Mouse (Mus musculus) cerebellum, adult 9-10 months (tissue): ENCODE measurements at regions not wholly inside any gene's neighbourhood (a gene's known extent, or its start where the extent isn't known, plus 50 kb on each side); places are given as distances from the start of the nearest gene placed in this dataset.
A peak's percentile ranks its signal among the peaks of the same experiment; 100 is the strongest.

Experiments
- DNase-seq: peaks from one replicate; pipeline ENCODE4 v3.0.0; 2022

GRCm38 (mm10) chr2:137821344-137821916 lies 434.9 kb upstream of the Btbd3 start:
- no peak for DNase-seq

- no peak for DNase-seq
These were observed 441.4 kb upstream of the Btbd3 start for GRCm38 (mm10) chr2:137814945-137815344.

DNA sequence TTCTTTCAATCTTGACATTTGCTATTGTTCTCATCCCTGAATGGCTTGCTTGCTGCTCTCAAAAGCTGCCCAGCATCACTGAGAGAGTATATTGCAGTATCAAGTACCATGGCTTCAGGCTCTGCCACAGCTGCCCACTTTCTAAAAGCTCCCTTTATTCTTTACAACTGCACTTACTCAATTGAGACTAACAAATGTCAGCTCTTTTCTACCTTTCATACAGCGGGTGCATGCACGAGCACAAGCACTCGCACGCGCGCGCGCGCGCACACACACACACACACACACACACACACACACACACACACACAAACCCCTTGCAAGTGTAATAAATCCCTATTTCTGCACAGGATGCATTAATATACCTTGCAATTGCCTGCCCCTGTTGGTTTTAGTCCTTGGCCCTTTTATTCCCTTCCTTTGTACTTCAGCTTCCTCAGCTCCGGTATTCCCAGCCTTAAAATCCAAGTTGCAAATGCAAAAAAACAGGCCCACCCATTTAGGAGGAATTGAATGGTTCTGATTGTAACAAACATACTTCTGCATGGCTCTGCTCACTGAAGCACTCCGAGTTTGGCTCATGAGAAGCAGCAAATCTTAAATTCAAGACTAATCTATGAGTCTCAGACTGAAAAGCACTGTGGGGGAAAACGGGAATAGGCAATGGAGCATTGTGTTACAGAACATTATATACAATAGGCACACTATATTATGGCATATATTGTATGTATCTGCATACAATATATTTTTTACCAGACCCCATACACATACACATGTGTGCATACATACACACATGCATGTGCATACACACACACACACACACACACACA lies 447.7 kb upstream of the Btbd3 start:
- no peak for DNase-seq

- no peak for DNase-seq
These were observed 448.6 kb upstream of the Btbd3 start for GRCm38 (mm10) chr2:137807594-137808295.

GRCm38 (mm10) chr2:137794841-137795240 lies 461.5 kb upstream of the Btbd3 start:
- DNase-seq: no peak

DNA sequence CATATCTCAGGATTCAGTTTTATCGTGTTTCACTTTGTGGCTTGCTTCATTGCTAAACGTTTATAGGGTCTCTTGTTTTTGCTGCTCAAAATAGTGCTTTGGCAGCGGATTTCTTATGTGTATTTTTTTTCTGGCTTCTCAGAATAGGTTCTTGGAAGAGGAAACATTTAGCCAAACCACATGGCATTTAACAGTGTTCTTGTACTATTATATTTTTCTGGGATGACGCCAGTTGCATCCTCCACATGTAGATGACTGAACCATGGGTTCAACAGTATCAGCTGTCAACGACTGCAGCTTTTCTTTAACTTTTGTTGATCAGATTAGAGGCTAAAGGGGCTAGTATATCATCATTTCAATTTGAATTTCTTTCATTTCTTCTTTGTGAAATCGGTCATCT lies 472.3 kb upstream of the Btbd3 start:
- no peak for DNase-seq

DNA sequence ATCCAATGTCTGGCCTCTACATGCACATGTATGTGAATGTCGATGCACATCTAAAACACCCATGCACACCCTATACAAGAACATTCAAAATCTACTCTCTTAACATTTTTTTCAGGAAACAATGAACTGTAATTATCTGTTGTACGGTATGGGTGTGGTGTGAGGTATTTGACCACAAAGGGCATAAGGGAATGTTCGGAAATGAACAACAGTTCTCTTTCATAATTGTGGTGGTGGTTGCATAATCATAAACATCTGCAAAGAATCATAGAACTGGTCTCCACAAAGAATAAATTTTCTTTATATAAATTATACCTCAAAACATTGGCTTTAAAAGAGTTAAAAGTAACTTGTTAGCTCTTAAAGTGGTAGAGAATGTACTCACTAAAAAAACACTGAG lies 478.9 kb upstream of the Btbd3 start:
- DNase-seq: no peak

GRCm38 (mm10) chr2:137764785-137765184 lies 491.6 kb upstream of the Btbd3 start:
- DNase-seq: no peak

GRCm38 (mm10) chr2:137759455-137759854 lies 496.9 kb upstream of the Btbd3 start:
- DNase-seq: no peak

- DNase-seq: no peak
These were observed 498.0 kb upstream of the Btbd3 start for GRCm38 (mm10) chr2:137758389-137758788.

DNA sequence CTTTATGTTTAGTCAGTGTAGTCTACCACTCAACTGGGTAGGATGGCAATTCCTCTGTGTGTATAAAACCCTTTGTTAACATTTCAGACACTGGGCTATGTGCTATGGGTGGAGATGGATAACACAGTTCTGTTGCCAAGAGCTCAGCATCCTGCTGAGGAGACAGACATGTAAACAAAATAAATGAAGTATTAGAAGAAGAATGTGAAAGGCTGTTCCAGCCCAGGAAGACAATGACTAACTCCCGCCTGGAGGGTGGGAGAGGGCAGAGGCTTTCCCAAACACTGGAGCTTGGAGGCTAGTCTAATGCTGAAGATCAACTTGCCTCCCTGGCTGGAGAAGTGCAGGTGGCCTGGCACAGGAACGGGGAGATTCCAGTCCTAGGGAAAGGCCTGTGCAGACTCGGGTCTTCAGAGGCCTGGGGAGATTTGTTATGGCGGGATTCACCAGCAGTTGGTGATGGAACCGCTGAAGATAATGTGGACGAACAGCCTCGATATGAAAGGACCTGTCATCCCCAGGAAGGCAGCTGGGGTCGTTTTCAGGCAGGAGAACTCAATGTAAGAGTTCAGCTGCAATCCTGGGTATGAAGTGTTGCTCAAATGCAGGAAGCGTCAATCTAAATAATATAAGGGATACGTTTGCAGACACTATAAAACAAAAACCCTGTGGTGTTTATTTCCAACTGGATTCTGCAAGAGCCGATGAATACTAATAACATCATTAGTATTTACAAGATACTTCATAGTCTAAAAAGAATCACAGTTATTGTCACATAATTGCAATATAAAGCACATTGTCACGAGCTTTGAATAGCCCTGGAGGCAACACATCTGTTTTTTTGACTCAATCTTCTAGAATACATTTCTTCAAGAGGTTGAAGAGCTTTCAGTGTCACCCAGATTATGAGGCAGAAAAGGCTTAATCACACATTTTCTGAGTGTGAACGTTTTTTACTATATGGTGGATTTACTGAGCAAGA lies 498.8 kb upstream of the Btbd3 start:
- DNase-seq: no peak

GRCm38 (mm10) chr2:137756220-137756619 lies 500.1 kb upstream of the Btbd3 start:
- DNase-seq: no peak

- DNase-seq: no peak
These were observed 501.9 kb upstream of the Btbd3 start for GRCm38 (mm10) chr2:137754481-137754880.

DNA sequence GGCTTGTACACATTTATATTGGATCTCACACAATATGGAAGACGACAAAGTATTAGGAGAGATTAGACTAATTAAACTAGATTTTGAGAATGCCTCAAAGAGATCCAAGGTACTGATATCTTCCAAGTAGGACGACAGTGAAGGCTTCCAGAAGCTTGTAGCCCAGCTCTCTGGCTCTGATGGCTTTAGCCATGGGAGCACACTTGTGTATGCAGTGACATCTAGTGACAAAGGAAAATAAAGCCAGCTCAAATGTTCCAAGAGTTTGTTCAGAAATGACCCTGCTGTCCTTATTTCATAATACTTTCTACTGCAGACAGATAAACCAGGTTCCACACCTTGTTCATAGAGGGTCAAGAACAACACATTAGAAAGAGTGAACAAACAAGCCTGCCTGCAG lies 524.0 kb upstream of the Btbd3 start:
- peak; percentile 40 for DNase-seq

DNA sequence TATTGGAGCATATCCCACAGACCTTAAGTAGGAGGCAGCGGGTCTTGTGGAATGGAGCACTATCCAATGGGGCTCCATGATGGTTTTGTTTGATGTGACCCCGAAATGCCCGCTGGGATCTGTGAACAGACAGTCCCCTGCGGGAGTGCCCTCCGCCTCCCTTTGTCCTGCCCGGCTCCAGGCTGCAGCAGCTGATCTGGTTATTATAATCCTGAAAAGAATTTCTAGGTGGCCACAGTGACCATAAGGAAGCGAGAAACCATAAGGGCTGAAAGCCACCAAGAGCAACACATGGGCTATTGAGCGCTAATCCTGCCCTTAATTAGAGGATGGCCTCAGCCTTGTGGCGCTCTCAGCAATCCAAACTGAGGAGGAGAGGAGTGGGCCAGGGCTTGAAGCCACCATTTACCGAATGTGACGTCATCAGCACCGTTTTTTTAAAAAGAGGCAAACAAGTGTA lies 525.9 kb upstream of the Btbd3 start:
- DNase-seq: peak; percentile 16

GRCm38 (mm10) chr2:137729871-137730270 lies 526.5 kb upstream of the Btbd3 start:
- DNase-seq: peak; percentile 69

- no peak for DNase-seq
These were observed 527.2 kb upstream of the Btbd3 start for GRCm38 (mm10) chr2:137729207-137729606.

GRCm38 (mm10) chr2:137723651-137724050 lies 532.7 kb upstream of the Btbd3 start:
- DNase-seq: no peak

GRCm38 (mm10) chr2:137721767-137722424 lies 534.5 kb upstream of the Btbd3 start:
- no peak for DNase-seq

DNA sequence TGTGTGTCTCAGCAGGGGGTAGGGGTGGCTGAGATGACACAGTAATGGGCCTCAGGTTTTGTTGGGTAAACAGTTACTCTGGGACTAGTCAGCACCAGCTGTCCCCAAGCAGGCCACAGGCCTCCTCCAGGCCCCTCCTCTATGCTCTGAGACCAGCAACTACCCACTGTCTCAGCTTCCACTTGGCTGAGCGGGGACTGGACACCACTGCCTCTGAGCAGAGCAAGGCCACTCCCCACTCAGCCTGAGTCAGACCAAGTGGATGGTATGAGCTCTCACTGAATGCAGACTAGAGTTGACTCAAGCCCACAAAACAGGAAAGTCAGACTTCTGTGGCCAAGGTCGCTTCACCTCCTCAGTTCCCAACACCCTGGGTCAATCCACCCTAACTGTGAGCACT lies 540.5 kb upstream of the Btbd3 start:
- DNase-seq: no peak

DNA sequence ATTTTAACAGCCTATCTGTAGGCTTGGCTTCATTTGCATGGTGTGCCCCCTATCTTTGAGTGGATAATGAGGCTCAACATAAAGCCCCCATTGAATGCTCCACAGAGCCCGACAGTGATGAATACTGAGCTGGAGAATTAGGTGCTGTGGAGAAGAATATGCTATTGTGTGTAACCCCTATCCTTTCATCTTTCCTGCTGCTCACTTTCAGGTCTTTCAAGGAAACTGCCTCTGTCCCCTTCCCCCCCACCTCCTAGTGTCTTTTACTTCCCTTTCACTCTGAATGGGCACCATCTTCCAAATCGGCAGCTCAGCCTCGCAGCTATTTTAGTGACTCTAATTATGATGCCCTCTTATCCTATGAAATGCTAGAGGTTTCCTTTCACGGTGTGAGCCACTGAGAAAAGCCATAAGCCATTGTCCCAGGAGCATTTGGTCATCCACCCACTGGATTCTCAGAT lies 549.8 kb upstream of the Btbd3 start:
- no peak for DNase-seq
